Mouse (Mus musculus) CH12.LX (cell line): ENCODE results near the gene Vgll3. TPM values are rescaled to one million over a fixed set of nuclear protein-coding genes. Genes with fewer than 3 reads are reported as not detected.

Experiments
- DNase-seq: peaks from one replicate; pipeline ENCODE4 v3.0.0-alpha.2; 2013; ENCODE audit errors: extremely low read depth
- H3K27ac ChIP-seq: 2 replicates; pipeline ENCODE4 v1.5.1; 2012; ENCODE audit warnings: low read depth, mild to moderate bottlenecking, control low read depth, moderate library complexity; ENCODE audit not compliant: insufficient read depth
- H3K27me3 ChIP-seq: replicated peaks from 2 replicates; pipeline ENCODE3; 2012; ENCODE audit warnings: inconsistent platforms
- H3K36me3 ChIP-seq, 2 experiments: replicated peaks in 1 of 2; 2 replicates each; pipeline versions ENCODE3 to v1.6.1; 2012; ENCODE audit warnings: inconsistent platforms in 1 of 2, low read length in 1 of 2, mild to moderate bottlenecking in 1 of 2, mixed read lengths in 1 of 2, moderate library complexity in 1 of 2; ENCODE audit not compliant: control insufficient read depth in 1 of 2, insufficient read depth in 1 of 2
- H3K4me1 ChIP-seq, 2 experiments: 2 replicates each; pipeline ENCODE4 v1.6.1; 2012; ENCODE audit warnings: inconsistent platforms in 1 of 2, moderate library complexity in 1 of 2; ENCODE audit not compliant: insufficient read depth in 2 of 2, control insufficient read depth in 1 of 2
- H3K4me2 ChIP-seq: 2 replicates; pipeline ENCODE4 v1.6.1; 2012; ENCODE audit warnings: low read depth, mild to moderate bottlenecking, control low read depth; ENCODE audit not compliant: poor library complexity, insufficient read depth, severe bottlenecking
- H3K4me3 ChIP-seq, 3 experiments: fragments of 150-350 bp in 1 of 3; sonication (generic) in 1 of 3; replicated peaks in 1 of 3; 2 replicates each; pipeline versions ENCODE3 to v1.5.1; 2011 to 2012; ENCODE audit warnings: low read depth in 2 of 3, low read length in 2 of 3, mild to moderate bottlenecking in 2 of 3, moderate library complexity in 2 of 3, control low read depth in 1 of 3, improper control_type of control experiment in 1 of 3, inconsistent platforms in 1 of 3, mixed read lengths in 1 of 3; ENCODE audit not compliant: poor library complexity in 1 of 3
- H3K79me2 ChIP-seq: replicated peaks from 2 replicates; pipeline ENCODE4 v1.6.1; 2012; ENCODE audit warnings: mild to moderate bottlenecking, moderate library complexity; ENCODE audit not compliant: control insufficient read depth, poor library complexity, insufficient read depth, severe bottlenecking; ENCODE audit errors: extremely low read depth
- H3K9ac ChIP-seq: 2 replicates; pipeline ENCODE4 v1.6.1; 2012; ENCODE audit warnings: low read depth, mild to moderate bottlenecking, control low read depth, moderate library complexity; ENCODE audit not compliant: insufficient read depth
- H3K9me3 ChIP-seq: replicated peaks from 2 replicates; pipeline ENCODE3; 2012; ENCODE audit warnings: low read length, inconsistent platforms, mixed read lengths
- BHLHE40 ChIP-seq: IDR thresholded peaks from 2 replicates; pipeline ENCODE4 v1.6.1; 2011; ENCODE audit warnings: mild to moderate bottlenecking, low read depth, low read length, improper control_type of control experiment
- CHD1 ChIP-seq: IDR thresholded peaks from 2 replicates; pipeline ENCODE4 v1.6.1; 2012; ENCODE audit warnings: low read depth, low read length, improper control_type of control experiment, inconsistent platforms
- E2F4 ChIP-seq: IDR thresholded peaks from 2 replicates; pipeline ENCODE4 v1.6.1; 2011; ENCODE audit warnings: low read depth, low read length, improper control_type of control experiment; ENCODE audit not compliant: insufficient replicate concordance
- ELF1 ChIP-seq: IDR thresholded peaks from 2 replicates; pipeline ENCODE4 v1.6.1; 2014; ENCODE audit warnings: low read depth, mild to moderate bottlenecking, inconsistent platforms, low read length, improper control_type of control experiment
- EP300 ChIP-seq: IDR thresholded peaks from 2 replicates; pipeline ENCODE4 v1.6.1; 2011; ENCODE audit warnings: low read length, improper control_type of control experiment
- ETS1 ChIP-seq: conservative IDR thresholded peaks from 2 replicates; pipeline ENCODE4 v1.6.1; 2012; ENCODE audit warnings: low read depth, mild to moderate bottlenecking, inconsistent platforms, low read length, improper control_type of control experiment, moderate library complexity
- HCFC1 ChIP-seq: IDR thresholded peaks from 2 replicates; pipeline ENCODE4 v1.6.1; 2012; ENCODE audit warnings: low read depth, mild to moderate bottlenecking, inconsistent platforms, low read length, improper control_type of control experiment
- IRF4 ChIP-seq: IDR thresholded peaks from 2 replicates; pipeline ENCODE4 v1.6.1; 2014; ENCODE audit warnings: low read depth, mild to moderate bottlenecking, inconsistent platforms, low read length, improper control_type of control experiment
- KAT2A ChIP-seq: IDR thresholded peaks from 2 replicates; pipeline ENCODE4 v1.6.1; 2012; ENCODE audit warnings: low read length, improper control_type of control experiment, inconsistent platforms; ENCODE audit not compliant: insufficient replicate concordance
- MAFK ChIP-seq: IDR thresholded peaks from 2 replicates; pipeline ENCODE4 v1.6.1; 2011; ENCODE audit warnings: low read length, improper control_type of control experiment; ENCODE audit not compliant: insufficient replicate concordance
- MAX ChIP-seq: IDR thresholded peaks from 2 replicates; pipeline ENCODE4 v1.6.1; 2011; ENCODE audit warnings: low read length, improper control_type of control experiment
- MEF2A ChIP-seq: IDR thresholded peaks from 2 replicates; pipeline ENCODE4 v1.6.1; 2014; ENCODE audit warnings: low read depth, mild to moderate bottlenecking, inconsistent platforms, low read length, improper control_type of control experiment, borderline replicate concordance
- NELFE ChIP-seq: IDR thresholded peaks from 2 replicates; pipeline ENCODE4 v1.6.1; 2011; ENCODE audit warnings: low read depth, low read length, improper control_type of control experiment
- NRF1 ChIP-seq: IDR thresholded peaks from 2 replicates; pipeline ENCODE4 v1.6.1; 2014; ENCODE audit warnings: low read depth, mild to moderate bottlenecking, inconsistent platforms, low read length, improper control_type of control experiment, moderate library complexity
- POLR2A ChIP-seq: IDR thresholded peaks from 2 replicates; pipeline ENCODE4 v1.6.1; 2011; ENCODE audit warnings: low read depth, mild to moderate bottlenecking, improper control_type of control experiment, low read length
- POLR2AphosphoS2 ChIP-seq: IDR thresholded peaks from 2 replicates; pipeline ENCODE4 v1.6.1; 2011; ENCODE audit warnings: low read depth, low read length, improper control_type of control experiment
- RAD21 ChIP-seq: IDR thresholded peaks from 2 replicates; pipeline ENCODE4 v1.6.1; 2011; ENCODE audit warnings: low read depth, mild to moderate bottlenecking, low read length, improper control_type of control experiment, moderate library complexity
- SIN3A ChIP-seq: IDR thresholded peaks from 2 replicates; pipeline ENCODE4 v1.6.1; 2012; ENCODE audit warnings: low read length, improper control_type of control experiment, inconsistent platforms
- SMC3 ChIP-seq: IDR thresholded peaks from 2 replicates; pipeline ENCODE4 v1.6.1; 2011; ENCODE audit warnings: low read depth, low read length, improper control_type of control experiment
- TBP ChIP-seq: conservative IDR thresholded peaks from 2 replicates; pipeline ENCODE4 v1.6.1; 2011; ENCODE audit warnings: low read depth, low read length, improper control_type of control experiment
- TCF12 ChIP-seq: IDR thresholded peaks from 2 replicates; pipeline ENCODE4 v1.6.1; 2014; ENCODE audit warnings: low read depth, mild to moderate bottlenecking, inconsistent platforms, low read length, improper control_type of control experiment
- UBTF ChIP-seq: IDR thresholded peaks from 2 replicates; pipeline ENCODE4 v1.6.1; 2012; ENCODE audit warnings: low read depth, mild to moderate bottlenecking, inconsistent platforms, low read length, improper control_type of control experiment, moderate library complexity
- ZKSCAN1 ChIP-seq: IDR thresholded peaks from 2 replicates; pipeline ENCODE4 v1.6.1; 2012; ENCODE audit warnings: low read depth, inconsistent platforms, low read length, improper control_type of control experiment, borderline replicate concordance
- ZMIZ1 ChIP-seq: IDR thresholded peaks from 2 replicates; pipeline ENCODE4 v1.6.1; 2012; ENCODE audit warnings: low read depth, mild to moderate bottlenecking, inconsistent platforms, low read length, improper control_type of control experiment
- dilution Hi-C: fragments of 300-500 bp; cut with MboI; formaldehyde crosslinking; loops from 2 replicates; pipeline ENCODE4 v1.14.3; 2020; ENCODE audit warnings: low sequenced_read_pairs; ENCODE audit not compliant: extremely low pct_unique_long_range_greater_than_20kb, extremely low pct_ligation_motif_present
- in situ Hi-C: fragments of 300-500 bp; cut with MboI; formaldehyde crosslinking; loops from 3 replicates; pipeline ENCODE4 v1.14.3; 2019; ENCODE audit warnings: low sequenced_read_pairs, low pct_ligation_motif_present, low pct_unique_long_range_greater_than_20kb, mixed read lengths
- polyA plus RNA-seq: library from polyadenylated mRNA; unstranded; fragments of >175 nt; gene quantifications from 2 replicates; pipeline ENCODE4 v1.2.1, GENCODE M21; 2012; ENCODE audit warnings: low read depth; ENCODE audit not compliant: insufficient read length
- total RNA-seq, 2 experiments: library from RNA; depleted of rRNA; stranded (reverse); fragments of 300-350 nt in 1 of 2; fragments of >200 nt in 1 of 2; gene quantifications; 2 replicates each; pipeline ENCODE4 v1.2.3; 2012 to 2014

The Vgll3 gene
- total RNA-seq (2012; rRNA removed) (not detected in 2 replicates), total RNA-seq (2014; rRNA removed) (not detected in 2 replicates), polyA plus RNA-seq (not detected in 2 replicates)

GRCm38 (mm10) chr16:65814918-65815881 lies at the start of gene Vgll3:
Gene Vgll3 (plus strand): TSS chr16:65815257.
- Histone ChIP-seq H3K4me3 (no peak within 1 kb of the TSS), H3K27ac (no peak within 1 kb of the TSS), H3K9ac (no peak within 1 kb of the TSS), H3K9me3 (peaks cover 59% of the 10 kb centered on the region), H3K36me3 (no peaks in the 10 kb centered on the region), H3K27me3 (no peaks in the 10 kb centered on the region), H3K4me2 (no peak within 1 kb of the TSS), H3K79me2 (no peaks in the 10 kb centered on the region), H3K4me1 (no peaks in the 10 kb centered on the region)
- in situ Hi-C loops (no loop called here), dilution Hi-C loops (no loop called here)
- DNase-seq, result no peak
- TF ChIP-seq POLR2A (no peak), MAX (no peak), BHLHE40 (no peak), NELFE (no peak), SMC3 (no peak), E2F4 (no peak), KAT2A (no peak), IRF4 (no peak), UBTF (no peak), NRF1 (no peak), TBP (no peak), ZKSCAN1 (no peak), EP300 (no peak), HCFC1 (no peak), ELF1 (no peak), MAFK (no peak), POLR2AphosphoS2 (no peak), ETS1 (no peak), ZMIZ1 (no peak), SIN3A (no peak)

- H3K9ac ChIP-seq, result no peak overlapping the region
- H3K27me3 ChIP-seq, result no peaks in the 10 kb centered on the region
- no peak overlapping the region for H3K27ac ChIP-seq
- no peak for DNase-seq
- in situ Hi-C loops, result no loop called here
- H3K4me1 ChIP-seq, result no peaks in the 10 kb centered on the region
- H3K4me3 ChIP-seq, result no peak overlapping the region
- H3K36me3 ChIP-seq, result no peaks in the 10 kb centered on the region
- H3K9me3 ChIP-seq, result peaks cover 30% of the 10 kb centered on the region
- no peaks in the 10 kb centered on the region for H3K79me2 ChIP-seq
- TF ChIP-seq SIN3A (no peak), POLR2AphosphoS2 (no peak), TCF12 (no peak), MEF2A (no peak), SMC3 (no peak), CHD1 (no peak), TBP (no peak), RAD21 (no peak), IRF4 (no peak), ELF1 (no peak)
- dilution Hi-C loops, result no loop called here
- H3K4me2 ChIP-seq, result no peak overlapping the region
Measured at GRCm38 (mm10) chr16:65765976-65766375, 49.1 kb upstream of the Vgll3 start.
